Mouse (Mus musculus) c-Kit-positive CD71-positive TER-119-negative erythroid progenitor cells, embryonic 14.5 days (primary cell): ENCODE measurements at regions not wholly inside any gene's neighbourhood (a gene's known extent, or its start where the extent isn't known, plus 50 kb on each side); places are given as distances from the start of the nearest gene placed in this dataset.

Experiments
- DNase-seq: peaks from one replicate; pipeline ENCODE4 v3.0.0-alpha.2; 2013; ENCODE audit warnings: low read depth

DNA sequence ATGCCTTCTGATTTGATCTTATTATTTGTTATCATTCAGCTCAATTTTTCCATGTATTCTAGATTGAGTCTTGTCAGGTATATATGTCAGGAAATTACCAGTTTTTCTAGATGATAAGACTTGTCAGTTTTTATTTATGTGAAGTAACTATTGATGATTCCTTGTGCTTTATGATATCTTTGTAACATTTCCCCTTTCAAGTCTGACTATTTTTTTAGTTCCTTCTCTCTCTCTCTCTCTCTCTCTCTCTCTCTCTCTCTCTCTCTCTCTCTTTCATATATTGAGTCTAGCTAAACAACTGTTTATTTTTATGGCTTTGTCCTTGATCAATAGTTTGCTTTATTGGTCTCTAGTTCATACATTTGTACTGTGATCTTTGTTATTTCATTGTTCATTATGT is 199.7 kb upstream of the Sema3a start:
- no peak for DNase-seq

DNA sequence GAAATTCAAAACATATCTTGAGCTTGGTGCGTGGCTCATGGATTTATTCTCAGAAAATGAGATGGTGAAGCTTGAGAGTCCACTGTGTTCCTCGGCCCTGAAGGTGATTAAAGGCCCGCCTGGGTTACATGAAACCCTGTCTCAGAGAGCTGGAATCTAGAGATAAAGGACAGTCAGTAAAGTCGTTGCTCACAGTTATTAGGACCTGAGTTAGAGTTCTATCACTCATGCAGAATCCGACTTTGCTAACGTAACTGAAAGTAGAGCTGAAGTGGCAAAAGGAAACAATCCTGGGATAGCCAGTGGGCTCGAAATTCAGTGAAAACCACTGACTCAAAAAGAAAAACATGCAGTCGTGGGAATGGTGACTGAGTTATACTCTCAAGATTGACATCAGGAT is 198.9 kb upstream of the Sema3a start:
- DNase-seq, result no peak

GRCm38 (mm10) chr5:12927247-12927646 is 198.0 kb upstream of the Sema3a start:
- DNase-seq, result no peak

DNA sequence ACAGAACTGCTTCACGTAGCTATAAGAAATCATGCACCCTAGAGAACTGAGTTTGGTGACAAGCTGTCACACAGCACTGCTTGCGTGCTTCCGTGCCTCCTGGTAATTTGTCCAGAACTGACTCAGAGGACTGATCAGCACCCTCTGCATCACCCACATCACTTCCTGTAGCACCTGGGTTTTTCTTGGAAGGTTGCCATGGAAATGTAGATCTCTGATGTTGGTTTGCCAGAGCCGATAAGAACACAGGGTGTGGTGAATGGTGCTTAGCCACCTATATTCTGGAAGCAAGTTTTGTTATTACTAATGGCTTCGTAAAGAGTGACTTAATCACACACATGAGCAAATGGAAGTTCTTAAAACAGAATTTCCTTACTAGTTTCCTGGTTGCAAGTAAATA is 188.2 kb upstream of the Sema3a start:
- DNase-seq, result no peak

DNA sequence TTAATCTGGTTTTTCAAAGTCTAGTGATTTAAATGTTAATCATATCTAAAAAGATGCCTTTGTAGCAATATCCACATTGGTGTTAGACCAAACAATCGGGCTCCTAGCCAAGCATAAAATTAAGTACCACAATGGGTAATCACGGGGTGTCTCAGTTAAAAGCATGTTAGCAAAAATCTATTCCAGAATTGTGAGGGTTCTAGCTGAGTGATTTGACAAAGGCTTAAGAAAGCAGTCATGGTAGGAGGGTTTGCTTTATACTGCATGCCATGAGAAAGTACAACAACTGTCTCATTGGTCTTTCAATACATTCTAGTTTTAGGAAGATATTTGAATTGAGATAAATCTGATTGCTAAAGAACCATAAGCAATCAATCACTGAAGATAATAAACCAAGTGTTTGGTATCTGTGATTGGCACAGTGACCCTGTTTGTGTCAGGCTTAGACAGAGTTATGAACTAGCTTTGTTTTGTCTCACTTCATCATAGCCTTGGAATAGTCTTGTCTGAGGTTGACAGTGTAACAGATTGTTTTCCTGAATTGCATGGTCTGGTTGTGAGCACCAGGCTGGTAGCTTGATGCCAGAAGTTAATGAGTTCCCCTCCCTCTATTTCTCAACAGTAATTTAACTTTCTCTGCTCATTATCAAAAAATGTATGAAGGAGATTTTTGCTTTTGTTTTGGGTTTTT is 186.9 kb upstream of the Sema3a start:
- DNase-seq, result no peak

- DNase-seq, result no peak
These were observed 180.7 kb upstream of the Sema3a start for GRCm38 (mm10) chr5:12944554-12944953.

DNA sequence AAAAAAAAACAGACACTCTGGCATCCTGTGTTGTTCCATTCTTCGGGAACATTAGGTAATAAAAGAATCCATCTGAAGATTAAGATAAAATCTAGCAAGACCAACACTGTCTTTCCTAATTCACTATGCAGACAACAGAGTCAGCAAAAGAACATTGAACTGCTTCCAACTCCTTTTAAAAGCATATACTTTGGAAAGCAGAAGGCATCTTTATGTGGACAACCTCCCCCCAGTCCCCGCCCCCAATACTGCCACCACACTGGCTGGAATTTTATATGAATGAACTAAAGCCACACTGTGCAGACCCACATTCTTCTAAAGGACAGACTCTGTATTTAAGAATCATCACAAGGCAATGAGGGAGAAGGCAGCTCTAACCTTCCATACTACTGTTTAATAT is 176.7 kb upstream of the Sema3a start:
- no peak for DNase-seq

DNA sequence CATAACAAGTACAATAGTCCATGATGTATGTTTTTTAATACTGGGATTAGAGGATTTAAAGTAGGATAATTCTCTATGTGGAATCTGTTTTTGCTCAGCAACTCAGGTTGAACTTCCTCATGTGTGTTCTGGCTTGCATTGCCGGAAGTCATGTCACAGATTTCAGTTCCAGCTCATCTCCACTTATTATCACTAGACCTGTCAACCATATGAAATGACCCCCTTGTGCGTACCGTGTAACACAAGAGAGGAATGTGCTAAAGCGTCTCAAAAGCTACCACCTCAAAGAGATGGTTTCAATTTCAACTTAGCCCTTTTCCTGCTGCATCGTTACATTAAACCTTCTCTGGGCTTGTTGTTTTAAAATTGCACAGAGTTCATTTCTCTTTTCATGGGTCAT is 154.2 kb upstream of the Sema3a start:
- DNase-seq, result no peak

GRCm38 (mm10) chr5:12973701-12974100 is 151.5 kb upstream of the Sema3a start:
- DNase-seq, result no peak

DNA sequence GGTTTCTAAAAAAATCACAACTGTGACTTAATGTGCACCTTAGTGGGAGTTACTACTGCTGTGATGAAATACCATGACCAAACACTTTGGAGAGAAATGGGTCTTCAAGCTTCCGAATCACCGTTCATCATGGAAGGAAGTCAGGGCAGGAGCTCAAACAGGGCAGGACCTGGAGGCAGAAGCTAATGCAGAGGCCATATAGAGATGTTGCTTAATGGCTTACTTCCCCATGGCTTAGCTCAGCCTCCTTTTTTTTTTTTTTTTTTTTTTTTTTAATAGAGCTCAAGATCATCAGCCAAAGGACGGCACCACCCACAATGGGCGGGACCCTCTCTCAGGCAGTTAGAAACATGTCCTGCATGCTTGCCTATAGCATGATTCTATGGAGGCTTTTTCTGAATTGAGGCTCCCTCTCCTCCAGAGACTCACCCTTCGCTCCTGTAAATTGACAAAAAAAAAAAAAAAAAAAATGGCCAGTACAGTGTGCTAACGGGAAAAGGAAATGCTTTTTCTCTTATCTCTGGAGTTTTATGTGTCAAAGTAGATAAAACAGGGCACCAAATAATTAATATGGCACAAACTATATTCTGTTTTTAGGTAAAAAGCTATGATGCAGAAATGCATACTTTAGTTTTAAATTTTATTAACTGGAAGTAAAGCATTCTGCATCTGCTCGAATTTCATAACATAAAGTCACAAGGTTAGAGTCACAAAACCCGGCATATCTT is 149.0 kb upstream of the Sema3a start:
- DNase-seq, result no peak

DNA sequence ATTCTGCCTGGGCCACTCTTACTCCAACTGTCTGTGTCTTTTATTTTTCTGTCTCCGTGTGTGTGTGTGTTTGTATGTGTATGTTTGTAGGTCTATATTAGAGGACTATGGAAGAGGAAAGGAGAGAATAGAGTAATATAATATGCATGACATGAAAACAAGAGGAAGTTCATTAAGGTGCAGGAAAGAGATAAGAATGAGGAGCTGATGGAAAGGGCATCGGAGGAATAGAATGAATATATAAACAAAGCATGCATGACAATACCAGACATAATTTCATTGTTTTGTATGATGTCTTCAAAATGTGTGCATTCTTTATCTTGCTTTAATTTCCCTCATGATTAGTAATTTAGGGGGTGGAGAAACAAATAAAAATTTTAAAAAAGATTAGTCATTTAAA is 147.3 kb upstream of the Sema3a start:
- DNase-seq, result no peak

- no peak for DNase-seq
These were observed 131.4 kb upstream of the Sema3a start for GRCm38 (mm10) chr5:12993826-12994225.

DNA sequence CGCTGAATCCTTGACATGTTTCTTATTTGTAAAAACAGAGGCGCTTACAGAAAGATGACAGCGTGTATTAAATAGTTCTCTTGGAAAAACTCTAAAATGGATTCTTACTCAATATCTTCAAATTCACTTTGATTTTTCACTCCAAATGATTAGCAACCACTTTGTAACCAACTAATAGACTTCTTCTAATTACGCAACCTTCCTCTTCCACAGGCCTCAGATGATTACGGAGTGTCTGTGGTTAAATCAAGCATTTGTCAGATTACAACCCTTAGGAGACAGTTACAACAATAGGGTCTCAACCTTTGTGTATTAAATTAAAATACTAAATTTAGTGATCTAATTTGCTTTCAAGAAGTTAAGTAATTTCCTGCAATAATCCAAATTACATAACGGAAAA is 127.8 kb upstream of the Sema3a start:
- no peak for DNase-seq

GRCm38 (mm10) chr5:13007132-13007531 is 118.1 kb upstream of the Sema3a start:
- DNase-seq, result no peak

- no peak for DNase-seq
These were observed 102.9 kb upstream of the Sema3a start for GRCm38 (mm10) chr5:13022270-13022669.

DNA sequence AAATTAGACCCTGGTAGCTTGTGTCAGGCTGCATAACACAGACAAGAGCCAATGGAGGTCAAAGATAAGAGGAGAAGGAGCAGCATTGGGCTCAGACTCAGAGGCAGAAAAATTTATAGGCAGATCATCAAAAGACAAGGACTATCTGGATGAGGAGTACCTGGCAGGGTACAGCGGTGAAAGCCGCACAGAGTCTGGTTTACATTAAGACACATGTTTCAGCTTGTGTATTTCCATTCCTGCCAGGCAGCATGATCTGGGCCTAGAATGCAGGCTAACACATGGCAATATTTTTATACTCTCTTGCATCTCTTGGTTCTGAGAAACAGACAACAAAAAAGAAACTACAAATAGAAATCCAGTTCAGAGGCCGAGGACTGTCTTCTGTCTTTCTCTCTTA is 91.9 kb upstream of the Sema3a start:
- DNase-seq, result no peak

- no peak for DNase-seq
These were observed 89.1 kb upstream of the Sema3a start for GRCm38 (mm10) chr5:13036127-13036526.

GRCm38 (mm10) chr5:13058883-13059423 is 66.3 kb upstream of the Sema3a start:
- DNase-seq, result no peak

DNA sequence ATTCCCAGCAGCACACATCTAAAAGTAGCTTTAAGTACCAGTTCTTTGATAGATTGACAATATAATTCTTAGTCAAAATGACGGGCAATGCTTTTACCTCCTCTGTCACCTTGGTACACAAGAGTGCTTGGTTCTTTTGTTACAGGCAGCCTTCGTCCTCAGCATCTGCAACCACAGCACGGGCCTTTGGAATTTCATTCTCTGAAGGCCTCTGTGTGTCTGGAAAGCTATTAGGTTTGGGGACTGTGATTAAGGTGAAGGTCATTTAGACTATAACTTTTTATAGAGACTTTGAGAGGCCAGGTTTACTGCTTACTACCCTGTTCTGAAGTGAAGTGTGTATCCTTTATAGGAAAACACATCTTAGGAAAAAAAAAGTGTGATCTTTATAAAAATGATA is 58.3 kb upstream of the Sema3a start:
- DNase-seq, result no peak
